Mouse (Mus musculus): ENCODE measurements at regions not wholly inside any gene's neighbourhood (a gene's known extent, or its start where the extent isn't known, plus 50 kb on each side); places are given as distances from the start of the nearest gene placed in this dataset.

DNA sequence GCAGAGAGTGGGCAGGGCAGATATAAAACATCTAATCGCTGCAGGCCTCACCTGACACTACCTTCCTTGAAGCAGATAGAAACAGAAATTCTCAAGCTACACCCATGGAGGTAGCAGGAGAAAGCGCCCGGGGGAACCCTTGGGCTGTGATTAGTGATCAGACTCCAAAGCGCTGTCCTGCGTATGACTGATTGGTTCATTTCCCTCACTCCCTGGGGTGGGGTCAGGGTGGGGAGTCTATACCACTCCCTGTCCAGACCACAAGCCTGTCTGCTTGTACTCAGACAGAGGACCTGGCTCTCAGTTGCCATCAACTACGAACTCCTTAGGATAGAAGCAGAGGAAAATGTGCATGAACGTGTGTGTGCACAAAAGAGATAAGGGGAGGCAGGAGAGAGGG, 77.7 kb downstream of the Gm826 start:
- no peak for DNase-seq

DNA sequence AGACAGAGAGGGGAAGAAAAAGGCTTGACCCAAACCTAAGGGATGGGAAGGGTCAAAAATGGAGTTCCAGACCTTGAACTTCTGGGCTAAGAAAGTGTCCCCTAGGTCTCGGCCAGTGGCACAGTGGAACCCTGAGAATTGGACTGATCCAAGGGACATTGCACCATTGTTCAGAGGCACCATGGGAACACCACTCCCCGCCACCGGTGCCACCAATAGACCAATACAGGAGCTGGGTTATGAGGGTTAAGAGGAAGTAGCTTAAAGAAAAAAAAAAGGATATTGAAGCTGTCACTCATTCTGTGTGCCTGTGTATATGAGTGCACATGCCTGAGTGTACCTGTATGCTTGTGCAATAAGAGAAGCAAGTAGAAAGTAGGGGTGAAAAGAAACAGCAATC, 83.7 kb downstream of the Gm826 start:
- DNase-seq, result no peak

DNA sequence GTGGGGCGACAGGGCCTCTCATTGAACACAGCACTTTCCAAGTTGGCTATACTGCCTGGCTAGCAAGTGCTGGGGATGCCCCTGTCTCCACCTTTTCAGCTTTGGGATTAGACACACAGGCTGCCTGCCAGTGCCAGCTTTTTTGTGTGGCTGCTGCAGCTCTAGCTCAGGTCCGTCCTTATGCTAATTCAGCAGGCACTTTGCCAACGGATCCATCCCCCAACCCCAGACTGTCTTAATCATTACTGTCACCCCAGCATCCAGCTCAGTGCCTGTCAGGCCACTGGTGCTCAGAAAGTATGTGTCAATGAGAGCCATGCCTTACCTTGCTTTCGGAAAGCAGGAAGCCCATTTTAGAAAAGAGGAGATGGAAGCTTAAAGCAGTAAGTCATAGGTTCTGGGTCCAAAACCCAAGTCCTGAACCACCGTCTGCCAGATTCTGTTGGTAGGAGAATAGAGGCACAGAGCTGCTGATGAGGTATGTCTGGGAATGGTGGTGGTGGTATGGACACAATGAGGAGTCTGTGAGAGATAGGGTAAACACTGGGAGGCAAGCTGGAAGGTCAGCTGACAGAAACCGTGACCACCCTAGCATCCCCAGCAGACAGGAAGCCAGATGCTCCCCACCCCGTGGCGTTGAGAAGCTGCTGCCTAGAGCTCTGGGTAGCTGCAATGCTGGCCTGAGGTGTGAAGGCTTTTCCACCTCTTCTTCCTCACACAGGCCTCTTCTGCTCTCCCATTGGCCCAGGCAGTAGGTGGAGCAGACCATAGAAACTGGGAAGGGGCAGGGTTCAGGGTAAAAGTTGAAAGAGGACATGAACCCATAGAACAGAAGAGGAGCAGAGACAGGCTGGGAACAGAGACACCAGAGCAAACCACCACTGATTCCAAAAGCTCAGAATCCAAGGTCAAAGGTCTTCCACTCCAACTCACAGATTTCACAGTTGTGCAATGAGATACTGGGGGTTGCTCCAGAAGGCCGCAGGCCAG, 84.6 kb downstream of the Gm826 start:
- DNase-seq, result no peak

DNA sequence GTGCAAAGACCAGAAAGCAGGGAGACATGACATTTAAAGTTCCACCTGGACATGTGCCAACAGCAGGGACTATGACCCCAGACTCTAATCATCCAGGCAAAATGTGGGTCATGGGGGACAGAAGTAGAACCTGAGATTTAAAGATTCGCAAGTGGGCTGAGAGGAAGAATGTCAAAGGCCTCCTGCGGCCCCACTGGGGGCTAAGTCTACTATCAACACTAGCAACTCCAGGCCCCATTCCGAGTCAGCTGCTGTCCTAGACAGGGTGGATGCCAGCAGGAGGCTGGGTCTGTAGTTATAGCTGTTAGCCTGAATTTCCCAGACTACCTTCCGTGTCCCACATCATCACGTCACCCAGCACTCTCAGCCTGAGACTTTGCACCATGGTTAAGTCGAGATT, 86.7 kb downstream of the Gm826 start:
- no peak for DNase-seq

DNA sequence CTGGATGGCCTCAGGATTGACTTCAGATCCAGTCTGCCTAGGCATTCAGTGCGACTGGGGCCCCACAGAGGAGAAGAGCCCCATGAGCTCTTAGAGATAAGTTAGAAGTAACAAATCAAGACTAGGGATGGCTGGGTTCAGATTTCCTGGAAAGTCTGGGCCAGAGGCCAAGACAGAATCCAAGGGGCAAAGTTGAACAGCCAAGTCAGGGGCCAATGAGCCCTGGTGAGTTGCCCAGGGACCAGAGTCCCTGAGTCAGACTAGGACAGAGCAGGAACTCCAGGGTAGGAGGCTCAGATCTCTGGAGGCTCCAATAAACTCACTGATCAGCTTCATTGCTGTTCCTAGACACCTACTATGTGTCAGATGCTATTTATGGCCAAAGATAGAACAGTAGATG, 87.6 kb downstream of the Gm826 start:
- DNase-seq, result no peak

DNA sequence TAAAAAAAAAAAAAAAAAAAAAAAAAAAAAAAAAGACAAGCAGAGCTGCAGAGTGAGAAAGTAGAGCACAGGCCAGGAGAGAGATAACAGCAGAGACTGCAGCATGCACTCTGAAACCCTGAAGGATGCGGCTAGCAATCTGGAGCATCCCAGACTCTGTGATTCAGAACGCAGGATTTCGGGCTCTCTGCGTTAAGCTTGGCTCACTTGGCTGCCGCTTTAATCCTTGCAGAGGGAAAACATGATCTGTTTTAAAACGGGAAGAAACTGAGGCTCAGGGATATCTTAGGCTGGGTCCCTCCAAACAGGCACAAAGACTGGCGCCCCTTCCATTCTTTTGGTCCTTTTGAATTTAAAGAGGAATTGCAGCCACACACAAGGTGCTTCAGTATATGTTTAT, 89.1 kb downstream of the Gm826 start:
- DNase-seq, result no peak

DNA sequence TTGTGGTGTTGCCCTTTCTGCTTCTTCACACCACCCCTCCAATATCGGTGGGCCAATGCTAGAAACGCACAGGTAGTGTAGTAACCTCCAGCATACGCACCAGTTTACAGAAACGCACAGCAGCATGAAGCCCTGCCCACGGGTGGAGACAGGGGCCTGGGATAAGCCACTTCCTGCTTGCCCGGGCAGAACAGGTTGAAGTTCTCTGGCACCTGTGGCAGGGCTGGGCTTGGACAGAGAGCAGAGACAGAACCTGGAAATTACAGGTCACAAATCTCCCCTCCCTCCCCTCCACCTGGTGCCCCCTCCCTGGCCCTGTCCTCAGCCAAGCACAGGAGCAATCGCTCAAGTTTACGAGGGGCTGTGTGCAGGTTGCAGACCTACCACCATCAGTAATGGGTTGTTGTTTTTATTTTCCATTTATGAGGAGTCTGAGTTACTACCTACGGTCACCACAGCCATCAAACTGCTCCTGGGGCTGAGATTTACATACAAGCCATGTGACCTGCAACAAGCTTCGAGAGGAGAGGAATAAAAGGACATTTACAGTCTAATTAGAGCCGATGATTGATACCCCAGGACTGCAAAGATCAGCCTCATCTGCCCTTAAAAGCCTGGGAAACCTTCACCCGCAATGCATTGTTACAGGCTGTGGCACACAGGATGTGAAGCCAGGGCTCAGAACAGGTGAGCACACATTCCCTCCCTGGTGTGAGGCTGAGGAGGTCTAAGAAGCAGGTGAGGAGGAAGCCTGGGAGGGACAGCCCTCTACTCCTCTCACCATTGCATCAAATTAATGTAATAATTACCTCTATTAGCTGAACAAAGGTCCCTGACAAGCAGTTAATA, 93.2 kb downstream of the Gm826 start:
- no peak for DNase-seq

DNA sequence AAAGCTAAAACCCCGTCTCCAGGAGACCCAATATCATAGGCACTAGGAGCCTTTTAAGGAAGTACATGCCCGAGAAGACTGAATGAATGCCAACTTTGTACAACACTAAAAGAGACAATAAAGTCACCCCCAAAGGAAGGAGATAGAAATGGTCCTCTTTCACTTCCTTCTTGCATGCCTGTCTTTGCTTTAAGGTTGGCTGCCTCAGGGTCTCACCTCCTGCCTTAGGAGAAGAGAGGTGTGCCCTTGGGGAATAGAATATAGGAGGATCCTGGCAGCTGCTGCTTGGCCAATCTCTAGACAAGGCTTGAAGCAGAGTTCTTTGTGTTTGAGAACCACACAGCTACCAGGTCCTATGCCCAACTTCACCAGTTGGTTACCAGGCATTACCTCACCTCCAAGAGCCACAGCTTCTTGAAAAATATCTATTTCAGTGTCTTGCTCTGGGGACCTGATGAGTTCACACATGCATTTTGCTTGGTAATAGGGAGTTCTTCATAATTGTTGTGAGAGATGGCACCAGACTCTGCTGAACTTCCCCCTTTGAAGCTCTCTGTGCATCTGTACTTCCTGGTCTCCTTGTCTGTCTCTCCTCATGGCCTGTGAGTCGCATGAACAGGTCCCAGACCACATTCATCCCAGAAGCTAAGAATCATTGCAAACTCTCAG, 96.4 kb downstream of the Gm826 start:
- no peak for DNase-seq

DNA sequence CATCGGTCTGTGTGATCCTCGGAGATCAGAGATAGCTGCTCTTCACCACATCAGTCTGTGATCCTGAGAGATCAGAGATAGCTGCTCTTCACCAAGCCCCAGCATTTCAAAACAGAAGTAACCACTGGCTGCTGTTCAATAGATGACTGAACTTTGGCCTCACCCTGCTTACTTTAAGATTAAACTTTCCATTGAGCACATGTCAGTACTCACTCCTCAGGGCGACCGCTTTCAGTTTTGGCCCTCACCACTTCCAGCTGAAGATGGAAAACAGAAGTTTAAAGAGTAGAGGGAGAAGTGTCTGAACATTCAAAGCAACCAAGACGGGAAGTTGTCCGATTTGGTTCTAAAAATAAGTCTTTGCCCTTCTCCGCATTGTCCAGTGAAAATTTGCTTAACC, 97.2 kb downstream of the Gm826 start:
- peak; percentile 3 for DNase-seq

DNA sequence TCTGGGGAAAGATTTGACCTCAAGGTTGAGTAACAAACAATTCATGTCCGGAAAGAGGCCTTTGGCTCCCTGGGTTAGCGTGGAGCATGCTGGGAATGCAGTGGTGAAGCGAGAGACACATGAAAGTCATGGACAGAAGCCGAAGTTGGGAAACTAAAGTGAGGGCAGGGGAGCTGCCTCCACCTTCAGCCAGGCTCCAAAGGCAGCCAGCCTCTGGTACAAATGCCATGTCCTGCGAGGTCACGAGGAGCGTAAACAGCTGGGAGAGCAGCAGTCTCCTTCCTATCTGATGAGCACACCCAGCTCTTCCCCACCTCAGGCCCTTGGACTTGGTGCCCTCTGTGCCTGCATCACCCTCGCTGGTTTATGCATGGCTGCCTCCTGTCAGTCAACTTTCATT, 103.2 kb downstream of the Gm826 start:
- no peak for DNase-seq

DNA sequence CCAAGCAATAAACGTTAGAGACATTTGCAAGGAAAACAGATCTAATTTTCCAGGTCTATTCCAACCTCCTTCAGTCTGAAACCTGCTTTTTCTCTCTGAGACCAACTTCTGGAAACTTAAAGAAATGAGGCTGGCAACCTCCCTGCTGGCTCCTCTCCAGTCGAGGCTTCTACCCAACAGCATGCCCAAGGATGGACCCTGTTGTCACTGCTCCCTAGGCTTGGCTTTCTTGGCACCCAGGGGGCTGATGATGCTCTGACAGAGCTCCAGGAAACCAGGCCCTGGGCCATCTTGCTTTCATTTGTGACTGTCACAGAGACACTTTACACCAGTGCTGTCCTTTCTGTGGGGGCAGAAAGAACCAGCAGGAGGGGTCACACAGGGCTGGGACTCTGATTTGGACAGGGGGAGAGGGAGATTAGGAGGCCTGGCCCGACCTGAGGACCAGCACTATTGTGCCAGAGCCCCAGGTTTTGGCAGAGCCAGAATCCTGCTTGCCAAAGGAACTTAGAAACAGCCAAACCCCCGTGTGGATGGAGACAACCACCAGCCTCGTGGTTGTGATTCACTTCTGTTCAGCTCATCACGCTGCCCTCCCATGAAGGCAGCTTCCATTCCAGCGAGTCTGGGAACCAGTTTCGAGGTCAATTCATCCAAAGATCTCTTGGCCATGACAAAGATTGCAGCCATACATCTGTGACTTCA, 105.5 kb downstream of the Gm826 start:
- DNase-seq, result no peak

DNA sequence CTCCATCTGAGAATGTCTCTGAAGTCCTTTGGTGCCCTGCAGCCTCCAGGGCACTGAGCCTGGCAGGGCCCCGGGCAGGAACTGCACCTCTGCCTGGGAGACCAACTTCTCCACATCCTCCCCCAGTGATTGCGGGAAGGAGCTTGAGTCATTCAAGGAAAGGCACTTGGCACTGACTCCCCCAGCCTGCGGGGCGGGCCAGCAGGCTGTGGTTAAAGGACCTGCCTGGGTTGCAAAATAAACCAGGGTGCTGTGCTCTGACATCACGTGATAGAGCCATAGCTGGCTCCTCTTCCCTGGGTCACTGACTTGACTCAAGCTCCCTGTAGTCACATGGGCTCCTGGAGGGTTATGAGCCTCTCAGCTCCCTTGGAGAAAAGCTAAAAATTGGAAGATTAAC, 108.5 kb downstream of the Gm826 start:
- DNase-seq, result peak; percentile 19

DNA sequence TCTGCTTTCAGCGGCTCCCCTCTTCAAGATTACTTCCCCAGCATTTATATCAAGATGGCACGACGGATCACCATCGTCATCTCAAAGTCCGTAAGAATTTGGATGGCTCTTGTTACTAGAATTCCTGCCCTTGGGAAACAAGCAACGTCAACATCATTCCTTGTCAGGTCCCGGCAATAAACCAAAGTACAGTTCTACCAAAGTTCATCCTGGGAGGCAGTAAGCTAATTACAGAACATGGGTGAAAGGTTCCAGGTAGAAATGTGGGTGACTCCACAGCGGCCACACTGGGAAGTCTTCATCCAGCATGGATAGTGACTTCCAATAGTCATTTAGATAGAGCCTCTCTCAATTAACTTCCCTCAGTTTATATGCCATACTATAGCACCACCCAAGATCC, 110.6 kb downstream of the Gm826 start:
- DNase-seq, result no peak

DNA sequence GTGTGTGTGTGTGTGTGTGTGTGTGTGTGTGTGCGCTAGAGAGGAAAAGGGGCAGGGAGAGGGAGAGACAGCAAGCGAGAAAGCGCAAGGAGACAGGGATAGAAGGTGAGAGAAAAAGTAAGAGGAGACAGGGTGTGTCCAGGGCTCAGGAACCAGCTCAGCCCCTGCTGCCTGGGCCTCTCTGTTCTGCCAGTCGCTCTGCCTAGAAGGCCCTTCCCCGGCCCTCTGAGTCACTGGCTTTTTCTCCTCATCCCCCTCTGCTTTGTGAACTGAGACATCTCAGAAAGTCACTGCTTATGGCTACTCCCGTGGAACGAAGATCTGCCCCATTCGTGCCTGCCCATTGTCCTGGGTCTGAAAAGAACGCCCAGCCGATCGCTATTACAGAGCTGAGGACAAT, 112.2 kb downstream of the Gm826 start:
- DNase-seq, result no peak

DNA sequence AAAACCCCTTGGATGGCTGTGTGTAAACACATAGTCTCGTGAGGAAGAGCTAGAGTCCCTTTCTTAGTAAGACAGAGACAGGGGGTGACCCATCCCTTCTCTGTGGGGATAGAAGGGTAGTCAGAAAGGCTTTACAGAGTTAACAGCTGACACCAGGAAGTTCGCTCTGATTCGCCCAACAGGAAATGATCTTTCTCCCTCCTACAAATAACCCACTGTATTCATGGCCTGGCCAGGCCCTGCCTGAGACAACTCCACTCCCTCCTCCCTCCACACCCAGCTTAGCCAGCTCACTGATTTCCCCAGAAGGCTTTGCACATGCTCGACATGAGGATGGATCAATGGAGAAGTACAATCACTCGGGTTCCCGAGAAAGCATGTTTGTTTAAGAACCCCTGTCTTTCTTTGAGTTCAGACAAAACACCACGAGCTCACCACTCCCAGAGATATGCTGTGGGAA, 113.4 kb downstream of the Gm826 start:
- DNase-seq, result no peak

DNA sequence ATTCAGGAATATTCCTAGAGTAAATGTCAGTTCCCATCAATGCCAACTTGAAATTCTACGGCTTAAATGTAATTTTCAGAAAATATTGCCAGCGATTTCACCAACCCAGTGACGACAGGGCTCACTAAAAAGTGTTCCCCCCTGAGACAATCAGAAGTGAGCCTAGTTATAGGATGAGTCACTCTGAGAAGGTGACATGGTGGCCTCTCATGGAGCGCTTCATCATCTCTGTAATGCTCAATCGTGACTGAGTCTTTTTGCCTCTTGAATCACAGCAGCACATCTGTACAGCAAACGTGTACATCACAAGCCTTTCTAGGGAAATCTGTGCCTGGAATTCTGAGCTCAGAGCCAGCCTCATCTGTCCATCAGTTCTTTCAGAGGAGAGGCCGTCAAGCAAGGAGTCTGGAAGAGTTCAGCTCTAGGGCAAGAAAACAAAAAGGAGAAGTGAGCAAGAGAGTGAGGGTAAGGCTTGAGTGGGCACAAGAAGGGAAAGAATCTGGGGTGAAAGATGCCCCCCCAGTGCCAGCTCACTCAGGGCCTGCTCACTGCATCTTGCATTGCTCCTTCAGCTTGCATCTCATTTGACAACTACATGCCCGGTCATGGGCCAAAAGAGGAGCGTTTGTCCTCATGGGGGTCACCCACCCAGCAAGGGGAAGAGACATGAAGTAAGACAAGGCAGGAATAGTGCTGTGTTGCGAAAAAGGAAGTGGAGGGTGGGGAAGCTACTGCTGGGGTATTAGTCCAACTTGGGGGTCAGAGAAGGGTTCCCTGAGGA, 119.7 kb downstream of the Gm826 start:
- no peak for DNase-seq

DNA sequence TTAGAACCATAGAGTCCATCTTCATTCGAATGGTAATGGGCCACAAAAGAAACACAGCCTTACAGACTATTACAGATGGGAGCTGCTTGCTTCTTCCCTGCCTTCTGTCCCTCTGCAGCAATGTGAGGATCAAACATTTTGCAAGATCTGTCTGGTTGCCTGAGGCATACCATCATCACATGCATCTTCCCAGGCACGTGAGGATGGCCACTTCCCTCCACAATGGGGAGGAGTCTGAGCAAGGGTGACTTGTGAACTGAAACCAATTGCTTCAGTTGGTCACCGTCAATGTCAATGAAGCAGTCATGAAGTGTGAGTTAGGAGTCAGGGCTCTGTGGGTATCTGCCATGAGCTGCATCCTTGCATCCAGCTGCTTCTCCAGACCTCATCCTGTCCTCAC, 123.5 kb downstream of the Gm826 start:
- DNase-seq, result no peak

DNA sequence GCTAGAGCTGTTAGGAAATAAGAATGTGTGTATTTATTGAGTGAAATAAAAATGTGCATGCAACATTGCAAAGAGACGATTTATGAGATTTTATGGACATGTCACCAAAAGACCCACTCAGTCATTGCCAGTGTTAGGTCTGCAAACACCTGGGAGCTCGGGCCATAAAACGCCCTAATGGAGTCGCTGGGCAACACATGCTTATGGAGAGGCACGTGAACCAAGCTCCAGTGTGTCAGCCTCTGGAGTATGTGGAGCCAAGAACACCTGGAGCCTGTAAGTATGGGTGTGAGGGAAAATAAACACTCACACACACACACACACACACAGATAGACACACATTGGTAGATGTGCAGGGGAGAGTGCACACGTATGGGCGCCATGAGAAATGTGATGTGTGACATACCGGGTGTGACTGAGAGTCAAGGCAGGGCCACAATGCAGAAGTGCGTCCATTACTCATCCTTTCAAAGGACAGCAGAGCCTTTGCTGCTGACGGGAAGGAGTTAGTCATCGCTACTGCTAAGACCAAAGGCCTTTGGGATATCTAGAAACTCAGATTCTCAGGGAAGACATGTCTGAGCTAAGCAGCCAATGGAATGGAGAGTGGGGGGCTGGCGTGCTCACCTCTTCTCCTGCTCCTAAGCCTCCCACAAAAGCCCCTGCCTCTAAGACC, 124.2 kb downstream of the Gm826 start:
- no peak for DNase-seq

DNA sequence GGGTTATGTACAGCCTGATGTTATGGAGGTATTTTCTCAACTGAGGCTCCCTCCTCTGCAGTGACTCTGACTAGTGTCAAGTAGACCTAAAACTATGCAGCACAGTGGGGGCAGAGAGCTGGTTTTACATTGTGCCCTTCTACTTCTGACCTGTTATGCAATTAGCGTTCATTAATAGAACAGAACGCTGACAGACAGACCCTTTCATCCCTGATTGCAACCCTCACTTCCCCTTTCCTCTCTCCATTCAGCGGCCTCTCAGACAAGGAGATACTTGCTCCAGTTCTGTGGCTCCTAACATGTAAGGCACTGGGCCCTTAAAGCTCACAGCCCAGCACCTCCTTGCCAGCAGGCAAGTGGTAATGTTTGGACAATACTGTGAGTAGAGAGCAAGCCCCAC, 125.7 kb downstream of the Gm826 start:
- no peak for DNase-seq

DNA sequence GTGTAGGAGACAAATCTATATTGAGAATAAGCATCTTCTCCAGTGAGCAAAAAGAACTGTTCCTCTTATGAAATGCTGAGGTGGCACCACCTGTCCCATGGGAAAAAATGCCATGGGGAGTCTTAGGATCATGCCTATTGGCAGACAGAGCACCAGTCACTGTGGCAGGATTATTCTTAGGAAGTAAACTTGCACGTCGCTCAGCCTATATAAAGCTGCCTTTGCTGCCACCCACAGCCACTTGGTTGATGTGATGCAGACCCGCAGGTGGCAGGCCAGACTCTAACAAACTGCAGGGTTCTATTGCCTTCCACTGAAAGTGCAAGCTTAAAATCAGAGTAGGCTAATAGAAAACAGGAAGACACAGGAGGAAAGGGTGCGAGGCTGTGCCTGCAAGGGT, 126.7 kb downstream of the Gm826 start:
- DNase-seq, result peak; percentile 31

DNA sequence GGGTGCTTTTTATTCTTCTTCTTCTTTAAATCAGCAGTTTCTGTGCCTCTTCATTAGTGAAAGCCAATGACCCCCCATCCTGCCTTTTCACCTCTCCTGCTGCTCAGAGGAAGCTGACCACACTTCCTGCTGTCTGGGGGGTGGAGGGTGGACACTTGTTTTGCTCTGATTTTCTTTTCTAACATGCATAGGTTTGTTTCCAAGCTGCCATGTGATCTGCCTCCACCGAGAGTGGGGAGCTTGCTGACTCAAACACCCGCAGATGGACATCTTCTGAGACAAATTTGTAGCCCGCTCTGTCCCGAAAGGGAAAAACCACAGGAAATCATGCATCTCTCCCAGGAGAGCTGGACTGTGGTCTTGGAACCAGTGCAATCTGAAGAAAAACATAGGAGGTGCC, 141.3 kb downstream of the Gm826 start:
- no peak for DNase-seq
